Mouse (Mus musculus) forebrain, embryonic 14.5 days (tissue): Measurements from ENCODE around the gene Ush1c. TPM values are rescaled to one million over a fixed set of nuclear protein-coding genes. Genes with fewer than 3 reads are reported as not detected.
"Not testable (repeated sequence)": the region's sequence is repeated elsewhere in the genome, so short reads cannot be mapped to it uniquely, and the experiment has no call there.

ENCODE experiments used
- ATAC-seq: fragments of 200-750 bp; cut with Nextera tagmentation; 2 replicates; pipeline ENCODE4 v1.8.0; 2017; ENCODE audit warnings: mild to moderate bottlenecking, moderate library complexity
- DNase-seq: peaks from one replicate; pipeline ENCODE4 v3.0.0-alpha.2; 2015; ENCODE audit warnings: low spot score
- H3K27ac ChIP-seq: fragments of 300-500 bp; sonication (generic); 2 replicates; pipeline ENCODE4 v1.5.1; 2014; ENCODE audit warnings: low read depth, mild to moderate bottlenecking, control low read depth, low read length, moderate library complexity
- H3K27me3 ChIP-seq: fragments of 300-500 bp; sonication (generic); replicated peaks from 2 replicates; pipeline ENCODE4 v1.6.1; 2014; ENCODE audit warnings: low read length, control low read depth, mixed read lengths; ENCODE audit not compliant: control insufficient read depth, insufficient read depth
- H3K36me3 ChIP-seq: fragments of 300-500 bp; sonication (generic); 2 replicates; pipeline ENCODE4 v1.6.1; 2014; ENCODE audit warnings: low read length, control low read depth; ENCODE audit not compliant: control insufficient read depth, insufficient read depth
- H3K4me1 ChIP-seq: fragments of 300-500 bp; sonication (generic); 2 replicates; pipeline ENCODE4 v1.6.1; 2014; ENCODE audit warnings: antibody characterized with exemption, low read length, control low read depth; ENCODE audit not compliant: control insufficient read depth, insufficient read depth
- H3K4me2 ChIP-seq: fragments of 300-500 bp; sonication (generic); 2 replicates; pipeline ENCODE4 v1.6.1; 2014; ENCODE audit warnings: mild to moderate bottlenecking, control low read depth, low read length
- H3K4me3 ChIP-seq: fragments of 300-500 bp; sonication (generic); 2 replicates; pipeline ENCODE4 v1.5.1; 2014; ENCODE audit warnings: low read depth, low read length, control low read depth
- H3K9ac ChIP-seq: fragments of 300-500 bp; sonication (generic); 2 replicates; pipeline ENCODE4 v1.6.1; 2014; ENCODE audit warnings: mild to moderate bottlenecking, low read length, control low read depth, moderate library complexity
- H3K9me3 ChIP-seq: fragments of 300-500 bp; sonication (generic); replicated peaks from 2 replicates; pipeline ENCODE4 v1.6.1; 2016; ENCODE audit warnings: low read length, control low read depth, mixed read lengths; ENCODE audit not compliant: control insufficient read depth
- WGBS: fragments of 180-500 bp; shearing (Covaris S2); extraction: QIAGEN DNeasy Blood & Tissue Kit; methylation state at CpG from one replicate; pipeline ENCODE4 v1.1.7; 2014; 5-methylcytosine and 5-hydroxymethylcytosine counted together
- polyA plus RNA-seq: library from polyadenylated mRNA; unstranded; fragments of >200 nt; fragmentation: Nextera tagmentation; extraction: Ambion mirVana; gene quantifications from 2 replicates; pipeline ENCODE4 v1.2.1, GENCODE M21; 2014

The Ush1c gene
- polyA plus RNA-seq, 1 experiment from 2014 or later = 3.6 TPM

DNA sequence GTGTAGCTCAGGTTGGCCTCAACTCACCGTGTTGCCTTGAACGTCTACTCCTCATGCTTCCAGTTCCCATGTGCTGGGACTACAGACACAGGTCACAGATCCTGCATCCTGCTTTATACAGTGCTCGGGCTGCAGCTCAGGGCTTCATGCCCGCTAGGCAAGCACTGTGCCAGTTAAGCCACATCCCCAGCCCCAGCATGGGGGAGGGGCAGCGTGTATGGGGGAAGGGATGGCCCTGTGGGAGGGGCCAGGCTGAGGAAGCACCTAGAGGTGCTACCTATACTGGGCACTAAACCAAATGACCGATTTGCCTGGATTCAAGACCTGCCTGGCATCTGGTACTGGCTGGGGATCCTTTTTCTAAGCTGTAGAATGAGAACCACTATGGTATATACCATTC, 38.3 kb downstream of the Ush1c start:
- Histone ChIP-seq H3K4me3 (no peak overlapping the region), H3K36me3 (no peaks in the 10 kb centered on the region), H3K4me1 (0 out of 2 replicates have a peak, but pooled peaks cover 2% of the 10 kb centered on the region), H3K9ac (no peak overlapping the region), H3K27me3 (no peaks in the 10 kb centered on the region), H3K9me3 (no peaks in the 10 kb centered on the region), H3K4me2 (no peak overlapping the region), H3K27ac (no peak overlapping the region)
- DNase-seq = no peak
- 63% methylated on average over 6 of the region's 6 CpGs for WGBS
- ATAC-seq = no peak

DNA sequence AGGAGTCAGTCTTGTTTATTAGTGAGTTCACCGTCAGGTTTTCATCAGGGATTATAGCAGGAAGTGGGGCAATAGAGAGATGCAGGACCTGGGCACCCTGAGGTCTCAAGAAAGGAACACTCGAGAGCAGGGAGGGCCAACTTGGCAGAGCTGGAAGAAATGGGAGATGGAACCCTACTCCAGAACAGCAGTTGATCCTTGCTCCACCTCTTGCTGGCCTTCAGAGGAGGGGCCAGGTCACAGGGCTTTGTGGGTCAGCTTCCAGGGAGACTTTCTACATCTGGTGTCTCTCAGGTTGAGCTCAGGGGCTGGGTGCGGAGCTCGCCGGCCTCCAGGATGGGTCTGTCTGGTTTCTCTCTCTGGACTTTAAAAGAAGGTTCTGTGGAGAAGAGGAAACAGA, 42.9 kb downstream of the Ush1c start:
- ATAC-seq (no peak), DNase-seq (no peak)
- H3K4me1 ChIP-seq = no peaks in the 10 kb centered on the region
- 90% methylated on average over 5 of the region's 5 CpGs for WGBS
- no peak overlapping the region for H3K4me2 ChIP-seq
- H3K9ac ChIP-seq = no peak overlapping the region
- no peak overlapping the region for H3K27ac ChIP-seq
- no peak overlapping the region for H3K4me3 ChIP-seq
- no peaks in the 10 kb centered on the region for H3K27me3 ChIP-seq
- H3K9me3 ChIP-seq = no peaks in the 10 kb centered on the region
- H3K36me3 ChIP-seq = no peaks in the 10 kb centered on the region

GRCm38 (mm10) chr7:46184232-46184631, 54.1 kb downstream of the Ush1c start:
- Histone ChIP-seq H3K9ac (no peak overlapping the region), H3K36me3 (no peaks in the 10 kb centered on the region), H3K27ac (no peak overlapping the region), H3K4me2 (no peak overlapping the region), H3K4me3 (no peak overlapping the region), H3K9me3 (no peaks in the 10 kb centered on the region), H3K27me3 (peaks cover 6% of the 10 kb centered on the region; the same call in 1 of the 2 replicates), H3K4me1 (no peaks in the 10 kb centered on the region)
- ATAC-seq (no peak), DNase-seq (no peak)

GRCm38 (mm10) chr7:46181590-46181989, 56.7 kb downstream of the Ush1c start:
- no peak overlapping the region for H3K4me2 ChIP-seq
- DNase-seq (peak; percentile 81), ATAC-seq (peak; percentile 73; the same call in 1 of the 2 replicates)
- no peak overlapping the region for H3K9ac ChIP-seq
- no peaks in the 10 kb centered on the region for H3K4me1 ChIP-seq
- H3K9me3 ChIP-seq = no peaks in the 10 kb centered on the region
- H3K27ac ChIP-seq = no peak overlapping the region
- no peaks in the 10 kb centered on the region for H3K36me3 ChIP-seq
- peaks cover 13% of the 10 kb centered on the region; the same call in 1 of the 2 replicates for H3K27me3 ChIP-seq
- 4% methylated on average over 3 of the region's 3 CpGs for WGBS
- H3K4me3 ChIP-seq = no peak overlapping the region

DNA sequence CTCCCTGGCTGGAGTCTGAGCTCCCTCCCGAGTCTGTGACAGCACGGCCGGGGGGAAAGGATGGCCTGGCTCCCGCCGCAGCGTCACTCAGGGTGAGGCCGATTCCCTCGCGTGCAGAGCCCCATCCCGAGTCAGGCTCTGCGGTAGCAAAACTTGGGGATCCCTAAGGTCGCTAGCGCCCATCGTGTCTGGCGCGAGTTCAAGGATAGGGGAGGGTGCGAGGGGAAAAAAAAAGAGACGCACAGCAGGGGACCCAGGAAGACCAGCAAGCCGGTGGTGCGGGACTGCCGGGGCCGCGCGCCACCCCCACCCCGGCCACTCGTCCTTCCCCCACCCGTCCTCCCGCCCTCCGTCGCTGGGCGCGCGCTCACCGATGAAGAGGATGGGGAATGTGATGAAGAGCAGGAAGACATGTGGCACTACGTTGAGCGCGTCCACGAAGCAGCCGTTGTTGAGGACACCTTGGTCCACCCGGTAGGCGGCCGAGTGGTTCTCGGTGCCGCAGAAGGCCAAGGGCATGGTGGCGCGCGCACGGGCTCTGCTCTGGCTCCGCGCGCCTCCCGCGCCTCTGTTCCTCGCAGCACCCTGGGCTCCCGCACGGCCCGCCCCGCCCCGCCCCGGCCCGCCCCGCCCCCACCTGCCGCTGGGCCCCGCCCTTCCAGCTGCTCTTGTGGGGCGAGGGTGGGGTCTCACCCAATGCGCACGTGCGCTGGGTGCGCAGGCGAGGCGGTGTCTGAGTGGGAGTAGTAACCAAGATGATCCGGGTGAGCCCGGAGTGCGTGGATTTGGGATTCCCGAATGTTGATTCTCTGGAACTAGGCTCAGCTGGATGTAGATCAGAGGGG, 58.6 kb downstream of the Ush1c start, which contains the start of gene Abcc8:
Gene Abcc8 (minus strand): TSS at position 603 of the 845 bp plus-strand sequence.
- peak within 1 kb of the TSS; percentile 56 for H3K9ac ChIP-seq
- H3K9me3 ChIP-seq = no peaks in the 10 kb centered on the region
- DNase-seq (peak; percentile 43), ATAC-seq (peak; percentile 78)
- H3K4me2 ChIP-seq = peak within 1 kb of the TSS; percentile 58
- H3K4me3 ChIP-seq = peak within 1 kb of the TSS; percentile 39
- no peaks in the 10 kb centered on the region for H3K36me3 ChIP-seq
- peaks cover 13% of the 10 kb centered on the region; the same call in 1 of the 2 replicates for H3K27me3 ChIP-seq
- no peak within 1 kb of the TSS for H3K27ac ChIP-seq
- H3K4me1 ChIP-seq = no peaks in the 10 kb centered on the region
- 1% methylated on average over 71 of the region's 75 CpGs for WGBS

GRCm38 (mm10) chr7:46168980-46169379, 69.3 kb downstream of the Ush1c start:
- H3K27ac ChIP-seq, H3K4me2 ChIP-seq, ATAC-seq, H3K4me3 ChIP-seq, H3K9ac ChIP-seq, H3K27me3 ChIP-seq, DNase-seq, H3K4me1 ChIP-seq, H3K9me3 ChIP-seq, H3K36me3 ChIP-seq: not testable (repeated sequence)
- WGBS = 88% methylated on average over 1 of the region's 1 CpGs

GRCm38 (mm10) chr7:46168402-46168801, 69.9 kb downstream of the Ush1c start:
- DNase-seq = no peak
- no peak for ATAC-seq
- Histone ChIP-seq H3K4me2 (no peak overlapping the region), H3K4me3 (no peak overlapping the region), H3K9ac (no peak overlapping the region), H3K27ac (no peak overlapping the region), H3K36me3 (no peaks in the 10 kb centered on the region), H3K9me3 (no peaks in the 10 kb centered on the region), H3K4me1 (no peaks in the 10 kb centered on the region), H3K27me3 (no peaks in the 10 kb centered on the region)
- WGBS = 92% methylated on average over 6 of the region's 6 CpGs

- DNase-seq = no peak
- Histone ChIP-seq H3K4me3 (no peak overlapping the region), H3K27ac (no peak overlapping the region), H3K4me2 (no peak overlapping the region), H3K27me3 (no peaks in the 10 kb centered on the region), H3K4me1 (peaks cover under 1% of the 10 kb centered on the region; the same call in 1 of the 2 replicates), H3K9me3 (no peaks in the 10 kb centered on the region), H3K9ac (no peak overlapping the region), H3K36me3 (no peaks in the 10 kb centered on the region)
- WGBS = 97% methylated on average over 7 of the region's 7 CpGs
- ATAC-seq = no peak
These were observed 70.4 kb downstream of the Ush1c start for GRCm38 (mm10) chr7:46167901-46168300.

DNA sequence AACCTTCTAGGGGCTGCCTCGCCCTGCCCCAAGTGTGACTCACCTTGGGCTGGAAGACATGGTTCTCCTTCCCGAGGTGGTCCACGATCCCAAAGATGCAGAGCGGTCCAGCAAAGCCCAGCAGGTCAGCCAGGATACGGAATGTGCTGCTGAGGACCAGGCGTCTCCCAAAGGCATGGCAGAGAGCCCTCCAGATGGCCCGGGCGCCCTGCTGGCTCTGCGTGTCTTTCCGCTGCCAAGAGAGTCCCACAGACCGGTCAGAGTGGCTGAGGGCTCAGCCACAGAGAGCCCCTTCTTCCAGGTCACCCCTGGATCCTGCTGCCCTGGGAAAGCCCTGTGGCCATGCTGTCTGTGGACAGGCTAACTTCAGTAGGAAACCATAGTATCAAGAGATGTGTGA, 72.4 kb downstream of the Ush1c start:
- H3K4me2 ChIP-seq = no peak overlapping the region
- H3K4me3 ChIP-seq = no peak overlapping the region
- ATAC-seq = no peak
- DNase-seq = no peak
- no peak overlapping the region for H3K27ac ChIP-seq
- H3K4me1 ChIP-seq = peaks cover 7% of the 10 kb centered on the region
- 94% methylated on average over 11 of the region's 11 CpGs for WGBS
- no peak overlapping the region for H3K9ac ChIP-seq
- no peaks in the 10 kb centered on the region for H3K36me3 ChIP-seq
- no peaks in the 10 kb centered on the region for H3K9me3 ChIP-seq
- H3K27me3 ChIP-seq = no peaks in the 10 kb centered on the region
